9 mouse cellular contexts compared by ENCODE assay signal in genomic region chr5:105822521-105823498, GRCm38 (mm10). TPM values are rescaled to one million over a fixed set of nuclear protein-coding genes. Genes with fewer than 3 reads are reported as not detected.
A peak's percentile ranks its signal among the peaks of the same experiment; 100 is the strongest.
DNase-seq lines count a peak whose midpoint lies in the region; ATAC-seq and TF ChIP-seq lines count a peak whose summit lies in the region.
"Had no signal": no experiment of that assay in that cellular context is flagged by ENCODE, and none has a peak within 500 bp of the region (broad histone marks: within the 10 kb centered on the region; RNA-seq: fewer than 3 reads in every experiment).

No protein-coding gene starts in this region.

- TF ChIP-seq EP300 in lung, postnatal 0 days (IDR thresholded peaks at IDR 0.05) = no peak

- no peaks in the 10 kb centered on the region for H3K27me3 ChIP-seq in midbrain, embryonic 10.5 days (ENCODE audit: low read depth, poor library complexity, severe bottlenecking)
- H3K27me3 ChIP-seq in lung, postnatal 0 days (replicated peaks; ENCODE audit: insufficient read depth, low read length) = no peaks in the 10 kb centered on the region

- no peaks in the 10 kb centered on the region for H3K36me3 ChIP-seq in midbrain, embryonic 10.5 days
- no peaks in the 10 kb centered on the region for H3K36me3 ChIP-seq in lung, postnatal 0 days (ENCODE audit: insufficient read depth, low read length)

- H3K9ac ChIP-seq in lung, postnatal 0 days (replicated peaks; ENCODE audit: low read depth) = no peak overlapping the region

- H3K9me3 ChIP-seq in midbrain, embryonic 10.5 days (replicated peaks) = no peaks in the 10 kb centered on the region
- no peaks in the 10 kb centered on the region for H3K9me3 ChIP-seq in lung, postnatal 0 days (ENCODE audit: low read length)

- H3K4me2 ChIP-seq in lung, postnatal 0 days (replicated peaks; ENCODE audit: low read depth, low read length) = no peak overlapping the region

- ATAC-seq in granulocyte monocyte progenitor cell, adult 5-6 weeks (replicated peaks; ENCODE audit: poor library complexity, severe bottlenecking) = peak; percentile 24; the same call in 1 of the 2 replicates
- ATAC-seq in lung, postnatal 0 days = no peak

- peak; percentile 53 for DNase-seq in 3134 (ENCODE audit: extremely low read depth, insufficient read length, low spot score)
- DNase-seq in brain, adult 2 months (ENCODE audit: low read depth, low spot score) = peak; percentile 67
- peak; percentile 26 for DNase-seq in midbrain, embryonic 10.5 days (ENCODE audit: low spot score)
- no peak for DNase-seq in spleen, postnatal 4 days (ENCODE audit: low spot score in 2 of 2)
- no peak for DNase-seq in layer of hippocampus, adult 9-10 months (ENCODE audit: low spot score)
- no peak for DNase-seq in spleen, adult 12 weeks (ENCODE audit: low spot score)
- no peak for DNase-seq in lung, postnatal 0 days (ENCODE audit: low spot score)
- DNase-seq: heart, postnatal 4 days had no signal

- no peak overlapping the region for H3K4me3 ChIP-seq in midbrain, embryonic 10.5 days
- no peak overlapping the region for H3K4me3 ChIP-seq in lung, postnatal 0 days (ENCODE audit: low read depth, low read length)

- TF ChIP-seq CTCF in lung, postnatal 0 days (IDR thresholded peaks at IDR 0.05) = no peak

- peaks cover 57% of the 10 kb centered on the region for H3K4me1 ChIP-seq in midbrain, embryonic 10.5 days
- peaks cover 9% of the 10 kb centered on the region; the same call in 1 of the 2 replicates for H3K4me1 ChIP-seq in lung, postnatal 0 days (ENCODE audit: insufficient read depth, low read depth, low read length)

- peak overlapping the region; percentile 52 for H3K27ac ChIP-seq in midbrain, embryonic 10.5 days (replicated peaks)
- no peak overlapping the region for H3K27ac ChIP-seq in lung, postnatal 0 days (ENCODE audit: low read length)

- 75% methylated on average over 15 of the region's 15 CpGs for WGBS in midbrain, embryonic 10.5 days
- 56% methylated on average over 15 of the region's 15 CpGs for WGBS in lung, postnatal 0 days

RNA-seq across cellular contexts. Expression of gene Zfp326, which starts 53.6 kb away (rescaled TPM):
- 33.5 and 33.9 TPM in 2 replicates for total RNA-seq in granulocyte monocyte progenitor cell, adult 5-6 weeks (2014; fragmentation: Nextera tagmentation)
- total RNA-seq in granulocyte monocyte progenitor cell, adult 5-6 weeks (2017) = 48.7 and 49.1 TPM in 2 replicates
- 51.4 and 57.4 TPM in 2 replicates for polyA plus RNA-seq in midbrain, embryonic 10.5 days (2016; fragmentation: Nextera tagmentation; extraction: Ambion mirVana)
- 28.5 and 31.1 TPM in 2 replicates for polyA plus RNA-seq in lung, postnatal 0 days (2015; fragmentation: Nextera tagmentation; extraction: Ambion mirVana)

Comparison
In these comparisons a context has a peak if more than half of its experiments do, and no peak if none do; other contexts are left out.
1. DNase-seq: peak in 3134 (single experiment), brain, adult 2 months (single experiment) and midbrain, embryonic 10.5 days (single experiment); none in spleen, postnatal 4 days (0 of 2), layer of hippocampus, adult 9-10 months (single experiment), spleen, adult 12 weeks (single experiment) and lung, postnatal 0 days (single experiment).